Mouse (Mus musculus) embryo, embryonic 10.5 days (tissue): ENCODE measurements at regions not wholly inside any gene's neighbourhood (a gene's known extent, or its start where the extent isn't known, plus 50 kb on each side); places are given as distances from the start of the nearest gene placed in this dataset.

Source experiments
- DNase-seq: peaks from one replicate; pipeline ENCODE4 v3.0.0-alpha.2; 2015; ENCODE audit warnings: low spot score

DNA sequence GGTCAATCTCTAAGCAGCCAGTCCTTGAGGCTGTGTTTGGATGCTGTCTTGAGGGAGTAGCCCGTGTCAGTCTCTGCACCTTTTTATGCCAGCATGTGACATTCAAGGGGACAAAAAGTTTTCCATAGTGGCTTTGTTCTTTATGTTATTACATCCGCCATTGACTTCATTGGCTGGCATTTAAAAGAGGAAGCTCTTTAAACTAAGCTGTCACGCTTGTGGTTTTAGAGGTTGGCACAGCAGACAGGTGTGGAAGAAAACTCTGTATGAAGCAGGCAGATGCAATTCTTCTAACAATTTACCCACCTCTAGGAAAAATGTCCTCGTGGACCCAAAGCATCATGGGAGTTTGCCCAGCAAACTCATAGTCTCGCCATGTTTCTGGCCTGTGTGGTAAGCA is 297.5 kb upstream of the Gadl1 start:
- DNase-seq: no peak

DNA sequence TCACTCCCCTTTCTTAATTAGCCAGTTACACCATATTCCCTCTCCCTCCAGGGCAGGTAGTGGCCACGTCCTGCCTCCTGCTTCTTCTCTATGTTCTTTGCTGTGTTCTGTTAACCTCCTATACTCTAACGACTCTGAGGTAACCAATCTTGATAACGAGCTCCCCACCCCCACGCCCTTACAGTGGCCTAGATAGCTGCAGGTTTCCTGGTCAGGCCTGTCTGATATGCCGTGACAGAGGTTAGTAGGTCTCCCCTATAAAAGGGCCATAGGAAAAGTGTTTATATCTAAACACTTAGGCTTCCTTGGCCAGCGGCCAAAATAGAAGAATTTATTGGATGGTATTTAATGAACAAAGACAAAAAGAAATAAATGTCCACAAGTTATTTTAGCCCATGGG is 296.3 kb upstream of the Gadl1 start:
- DNase-seq: no peak

GRCm38 (mm10) chr9:115614007-115614406 is 295.2 kb upstream of the Gadl1 start:
- no peak for DNase-seq

DNA sequence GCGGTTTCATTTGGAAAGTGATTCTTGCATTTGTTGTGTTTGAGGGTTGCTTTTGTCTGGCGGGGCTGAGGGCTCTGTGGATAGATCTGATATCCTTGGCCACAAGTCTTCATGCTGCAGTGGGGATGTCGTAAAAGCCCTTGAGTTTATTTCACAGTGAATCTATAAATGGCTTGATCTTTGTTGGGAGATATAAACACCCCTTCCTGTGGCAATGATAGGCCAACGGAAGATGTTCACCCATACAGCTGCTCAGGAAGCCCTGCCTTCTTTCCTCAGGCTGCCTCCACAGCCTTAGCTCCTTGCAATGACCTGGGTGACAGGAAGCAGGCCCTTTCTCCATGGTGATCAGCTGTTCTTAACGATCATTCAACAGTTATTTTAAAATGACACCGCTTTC is 291.3 kb upstream of the Gadl1 start:
- no peak for DNase-seq

GRCm38 (mm10) chr9:115623948-115624347 is 285.3 kb upstream of the Gadl1 start:
- DNase-seq: peak; percentile 32

DNA sequence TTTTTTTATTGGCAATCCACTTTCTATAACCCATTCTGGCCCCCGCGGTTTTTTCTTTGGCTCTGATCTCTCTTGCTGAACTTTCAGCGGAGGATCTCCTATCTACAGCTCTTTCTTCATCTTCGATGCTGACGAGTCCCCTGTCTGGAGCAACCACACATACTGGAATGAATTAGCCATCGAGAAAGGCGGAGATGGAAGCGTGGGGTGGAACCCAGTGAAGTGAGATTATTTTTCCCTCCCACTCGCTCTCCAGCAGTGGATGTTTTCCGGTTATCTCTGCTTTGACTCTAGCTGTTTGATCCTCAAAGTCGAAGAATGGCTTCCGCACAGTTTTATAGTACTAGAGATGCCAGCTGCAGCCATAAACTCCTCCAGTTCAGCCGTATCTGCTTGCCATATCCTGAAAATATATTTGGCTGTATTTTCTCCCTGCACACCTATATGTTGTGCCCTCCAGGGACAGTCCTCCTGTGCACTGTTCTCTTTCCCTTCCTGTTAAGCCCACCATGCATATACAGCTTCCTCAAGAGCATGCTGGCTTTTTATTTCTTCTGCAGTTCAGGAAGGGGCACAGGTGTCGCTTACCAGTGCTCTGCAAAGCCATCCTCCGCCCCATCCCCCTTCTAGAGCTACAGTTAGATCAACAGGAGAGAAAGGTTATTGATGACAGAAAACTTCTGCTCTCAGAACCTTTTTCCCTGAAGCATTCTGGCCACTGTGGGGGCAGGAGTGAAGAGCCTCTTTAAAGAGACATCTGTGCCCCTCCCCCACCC is 284.3 kb upstream of the Gadl1 start:
- no peak for DNase-seq

DNA sequence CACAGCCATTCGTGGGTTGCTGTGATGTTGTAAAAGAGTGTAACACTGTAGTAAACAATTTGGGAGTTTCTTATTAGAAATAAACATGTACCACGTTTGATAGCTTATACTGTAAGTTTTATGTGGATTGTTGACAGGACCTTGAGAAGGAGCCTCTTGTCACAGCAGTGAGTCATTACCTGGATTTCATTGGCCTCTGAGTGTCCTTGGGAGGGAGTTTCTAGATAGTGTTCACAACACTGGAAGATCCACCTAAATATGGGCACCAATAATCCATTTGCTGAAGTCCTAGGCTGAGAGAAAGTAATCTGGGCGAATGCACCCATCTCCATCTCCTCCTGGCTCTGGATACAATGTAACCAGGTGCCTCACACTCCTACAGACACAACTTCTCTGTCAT is 281.7 kb upstream of the Gadl1 start:
- DNase-seq: no peak

- DNase-seq: no peak
Observed at GRCm38 (mm10) chr9:115637114-115637513, 272.1 kb upstream of the Gadl1 start.

- DNase-seq: no peak
Observed at GRCm38 (mm10) chr9:115640781-115641180, 268.5 kb upstream of the Gadl1 start.

DNA sequence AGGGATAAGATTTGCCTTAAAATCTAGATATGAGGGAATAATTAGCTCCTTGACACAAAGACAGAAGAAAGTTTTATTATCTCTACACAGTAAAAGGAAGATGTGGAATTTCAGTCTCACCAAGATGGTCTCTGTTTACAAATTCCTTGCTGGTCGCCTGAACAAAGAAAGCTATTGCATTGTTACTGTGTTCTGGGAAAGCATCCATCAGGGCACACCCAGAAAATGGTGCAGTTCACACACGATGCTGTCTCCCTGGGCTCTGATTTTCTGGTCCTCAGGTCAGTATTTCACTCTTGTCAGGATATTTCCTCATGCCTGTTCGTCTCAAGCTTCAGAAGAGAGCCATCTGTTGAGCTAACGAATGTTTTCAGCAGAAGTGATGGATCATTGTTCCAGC is 267.2 kb upstream of the Gadl1 start:
- no peak for DNase-seq

- no peak for DNase-seq
Observed at GRCm38 (mm10) chr9:115644953-115645352, 264.3 kb upstream of the Gadl1 start.

GRCm38 (mm10) chr9:115646226-115646625 is 263.0 kb upstream of the Gadl1 start:
- DNase-seq: no peak

- DNase-seq: no peak
Observed at GRCm38 (mm10) chr9:115651708-115652107, 257.5 kb upstream of the Gadl1 start.

DNA sequence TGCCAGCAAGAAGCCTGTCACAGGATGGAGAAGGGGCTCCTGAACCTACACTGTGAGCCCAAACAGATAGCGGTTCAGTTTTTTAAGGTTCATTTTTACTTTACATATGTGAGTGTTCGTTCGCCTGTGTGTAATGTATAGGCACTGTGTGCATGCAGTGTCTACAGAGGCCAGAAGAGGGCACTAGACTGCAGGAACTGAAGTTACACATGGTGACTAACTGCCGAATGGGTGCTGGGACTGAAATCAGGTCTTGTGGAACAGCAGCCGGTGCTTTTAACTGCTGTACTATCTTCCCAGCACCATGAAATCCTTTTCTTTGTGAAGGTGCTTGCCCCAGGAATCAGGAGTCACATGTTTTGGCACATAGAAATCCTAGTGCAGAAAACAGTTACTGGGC is 256.1 kb upstream of the Gadl1 start:
- no peak for DNase-seq

DNA sequence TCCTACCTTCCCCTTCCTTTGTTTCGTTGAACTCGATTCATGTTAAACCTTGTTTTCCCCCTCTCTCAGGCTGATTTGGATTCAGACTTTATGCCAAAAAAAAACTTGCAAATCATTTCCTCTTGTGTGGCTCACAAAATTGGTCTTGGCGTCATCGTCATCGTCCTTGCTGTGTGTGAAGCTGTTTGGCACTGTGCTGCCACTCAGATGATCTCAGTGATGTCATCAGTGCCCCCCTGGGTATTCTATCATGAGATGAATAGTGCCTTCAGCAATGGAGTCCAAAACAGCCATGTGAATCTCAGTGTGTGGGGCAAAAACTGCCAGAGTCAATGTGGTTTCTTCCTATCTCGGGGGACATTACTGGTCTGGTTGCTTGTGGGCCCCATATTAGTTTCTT is 254.3 kb upstream of the Gadl1 start:
- DNase-seq: no peak

DNA sequence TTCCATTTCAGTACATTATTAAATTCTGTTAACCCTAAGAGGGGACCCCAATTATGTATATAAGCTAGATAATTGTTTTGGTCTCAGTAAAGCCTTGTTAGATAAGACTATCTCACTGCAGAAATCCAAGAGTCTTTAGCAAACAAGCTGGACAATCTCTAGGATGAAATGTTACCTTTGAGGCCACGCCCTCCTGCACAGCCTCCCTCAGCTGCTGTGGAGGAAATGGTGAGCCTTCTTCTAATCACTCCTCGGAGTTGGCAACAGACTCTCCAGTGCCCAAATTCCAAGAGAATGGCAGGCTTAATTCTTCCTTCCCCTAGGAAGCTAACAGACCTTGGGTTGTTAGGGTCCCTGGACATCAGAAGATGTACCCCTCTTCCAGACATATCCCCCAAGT is 252.7 kb upstream of the Gadl1 start:
- no peak for DNase-seq

DNA sequence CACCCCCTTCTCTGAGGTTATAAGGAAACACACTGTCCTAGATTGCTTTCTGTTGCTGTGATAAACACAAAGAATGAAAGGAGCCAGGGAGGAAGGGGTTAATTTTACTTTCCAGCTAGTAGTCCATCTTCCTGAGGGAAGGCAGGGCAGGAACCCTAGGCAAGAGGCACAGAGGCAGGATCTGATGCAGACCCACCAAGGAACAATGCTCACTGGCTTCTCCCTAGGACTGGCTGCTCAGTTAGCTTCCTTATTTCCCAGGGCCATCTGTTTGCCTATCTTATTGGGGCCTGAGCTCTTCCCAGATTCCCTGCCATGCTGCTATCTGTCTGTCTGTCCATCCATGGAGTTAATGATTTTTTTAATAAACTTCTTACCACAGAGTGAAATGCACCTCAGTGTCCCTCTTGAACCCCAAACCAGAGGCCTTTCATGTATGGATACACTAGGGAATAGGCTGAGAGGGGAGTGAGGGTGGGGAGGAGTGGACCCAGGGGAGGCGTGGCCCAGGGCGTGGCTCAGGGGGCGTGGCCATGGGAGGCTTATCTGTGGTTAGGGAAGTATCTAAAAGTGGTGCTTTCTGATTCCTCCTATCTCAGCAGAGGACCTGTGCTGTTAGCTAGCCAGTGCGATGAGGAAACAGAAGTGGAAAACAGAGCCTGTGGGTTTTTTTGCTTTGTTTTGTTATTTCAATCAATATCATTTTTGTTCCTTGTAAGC is 252.1 kb upstream of the Gadl1 start:
- no peak for DNase-seq

- no peak for DNase-seq
Observed at GRCm38 (mm10) chr9:115658477-115658876, 250.8 kb upstream of the Gadl1 start.

GRCm38 (mm10) chr9:115660371-115660770 is 248.9 kb upstream of the Gadl1 start:
- DNase-seq: no peak

DNA sequence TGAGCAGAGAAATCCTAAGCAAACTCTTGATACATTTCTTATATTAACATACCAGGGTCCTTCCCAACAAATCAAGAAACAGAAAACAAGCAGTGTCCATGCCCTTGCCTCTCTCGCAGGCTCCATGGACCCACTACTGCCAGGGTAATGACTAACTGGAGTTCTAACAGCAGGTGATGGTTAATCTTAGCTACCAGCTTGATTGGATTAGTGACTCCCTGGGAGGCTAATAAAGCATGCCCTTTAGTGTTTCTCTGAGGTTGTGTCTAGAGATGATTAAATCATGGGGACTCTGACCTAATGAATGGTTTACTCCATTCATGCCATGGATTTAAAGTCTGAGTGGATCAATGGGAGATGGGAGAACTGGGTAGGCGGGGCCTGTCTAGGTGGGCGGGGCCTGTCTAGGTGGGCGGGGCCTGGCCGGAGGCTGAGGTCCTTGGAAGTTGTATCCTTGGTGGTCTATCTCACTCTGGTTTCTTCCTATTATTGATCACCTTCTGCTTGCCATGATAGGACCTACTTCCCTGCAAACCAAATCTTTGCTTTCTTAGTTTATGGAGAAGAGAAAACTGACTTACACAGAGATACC is 247.3 kb upstream of the Gadl1 start:
- no peak for DNase-seq

DNA sequence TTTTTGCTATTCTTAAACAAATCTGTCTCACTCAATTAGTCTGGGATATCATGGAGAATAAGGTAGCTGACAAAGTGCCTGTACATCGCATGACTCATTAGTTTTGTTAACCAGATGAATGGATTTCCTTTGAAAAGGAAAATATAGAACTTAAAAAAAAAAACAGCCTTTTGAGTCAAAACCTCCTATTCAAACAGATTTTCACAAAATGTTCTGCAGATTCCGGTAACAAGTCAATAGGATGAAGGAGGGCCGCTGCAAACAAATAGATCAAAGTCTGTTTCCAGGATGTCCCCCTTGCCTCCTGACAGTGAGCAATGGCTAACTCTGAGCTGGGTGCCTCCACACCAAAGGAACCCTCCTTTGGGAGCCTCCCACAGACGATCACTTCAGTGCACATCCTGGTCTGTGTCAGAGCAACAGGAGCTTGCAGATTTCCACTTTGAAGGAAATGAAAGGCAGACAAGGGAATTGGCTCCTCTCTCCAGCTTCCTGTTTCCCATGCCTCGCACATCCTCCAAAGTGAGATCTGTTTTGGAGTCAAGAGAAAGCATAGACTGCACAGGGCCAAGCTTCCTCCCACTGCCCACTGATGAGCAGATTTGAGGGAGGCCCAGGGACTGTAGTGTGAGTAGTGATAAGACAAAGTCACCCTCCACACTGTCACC is 243.8 kb upstream of the Gadl1 start:
- DNase-seq: peak; percentile 23

GRCm38 (mm10) chr9:115666530-115666929 is 242.7 kb upstream of the Gadl1 start:
- no peak for DNase-seq
